Mouse (Mus musculus): ENCODE data around the gene Rad23b.

Gene Rad23b

DNA sequence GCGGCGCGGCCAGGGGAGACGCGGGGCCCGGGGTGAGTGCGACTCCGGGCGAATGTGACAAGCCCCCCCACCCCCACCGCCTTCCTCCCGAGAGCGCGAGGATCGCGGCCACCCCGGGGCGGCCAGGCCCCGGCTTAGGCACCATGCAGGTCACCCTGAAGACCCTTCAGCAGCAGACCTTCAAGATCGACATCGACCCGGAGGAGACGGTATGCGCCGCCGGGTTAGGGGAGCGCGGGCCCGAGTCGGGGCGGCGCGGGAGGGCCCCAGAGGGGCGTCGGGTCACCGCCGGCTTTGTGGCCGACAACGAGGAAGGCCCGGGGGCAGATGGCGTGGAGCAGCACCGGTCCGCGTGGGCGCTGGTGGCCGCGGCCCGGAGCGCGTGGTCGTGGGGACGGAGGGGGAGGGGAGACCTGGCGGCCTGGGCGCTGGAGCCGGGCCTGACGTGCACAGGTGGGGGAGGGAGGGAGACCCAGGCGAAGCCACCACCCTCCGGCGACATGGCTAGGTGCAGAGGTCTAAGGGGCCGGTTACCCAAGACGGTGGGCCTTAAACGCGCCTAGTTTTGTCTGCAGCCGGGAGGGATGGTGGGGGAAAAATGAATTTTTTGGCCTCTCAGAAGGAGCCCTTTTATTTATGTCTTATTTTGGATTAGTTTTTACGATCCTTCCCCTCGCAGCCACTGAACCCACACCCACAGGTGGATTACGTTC is 532 bp downstream of the Rad23b start:
- TF ChIP-seq CTCF (conservative IDR thresholded peaks at IDR 0.05; ENCODE audit: low read length) (no peak), POU5F1 (IDR thresholded peaks at IDR 0.05; ENCODE audit: borderline replicate concordance, low read length) (no peak), NANOG (IDR thresholded peaks at IDR 0.05; ENCODE audit: borderline replicate concordance, low read length) (no peak)
- H3K4me1 ChIP-seq (replicated peaks; ENCODE audit: low read depth, low read length): peaks cover 68% of the 10 kb centered on the region
- H3K36me3 ChIP-seq (ENCODE audit: insufficient read depth, low read length): peaks cover 27% of the 10 kb centered on the region
- no peaks in the 10 kb centered on the region for H3K27me3 ChIP-seq (ENCODE audit: insufficient read depth, low read length)
- peak overlapping the region; percentile 98 for H3K4me3 ChIP-seq (replicated peaks; ENCODE audit: low read length)
- H3K9me3 ChIP-seq (ENCODE audit: low read length): no peaks in the 10 kb centered on the region

- Histone ChIP-seq H3K9me3 (ENCODE audit: low read length) (no peaks in the 10 kb centered on the region), H3K4me3 (replicated peaks; ENCODE audit: low read length) (peak overlapping the region; percentile 98), H3K36me3 (ENCODE audit: insufficient read depth, low read length) (peaks cover 32% of the 10 kb centered on the region), H3K4me1 (replicated peaks; ENCODE audit: low read depth, low read length) (peaks cover 69% of the 10 kb centered on the region), H3K27me3 (ENCODE audit: insufficient read depth, low read length) (no peaks in the 10 kb centered on the region)
- no peak for TF ChIP-seq NANOG (IDR thresholded peaks at IDR 0.05; ENCODE audit: borderline replicate concordance, low read length)
- no peak for TF ChIP-seq CTCF (conservative IDR thresholded peaks at IDR 0.05; ENCODE audit: low read length)
- no peak for TF ChIP-seq POU5F1 (IDR thresholded peaks at IDR 0.05; ENCODE audit: borderline replicate concordance, low read length)
Observed at GRCm38 (mm10) chr4:55351037-55351436, 1.2 kb downstream of the Rad23b start.

DNA sequence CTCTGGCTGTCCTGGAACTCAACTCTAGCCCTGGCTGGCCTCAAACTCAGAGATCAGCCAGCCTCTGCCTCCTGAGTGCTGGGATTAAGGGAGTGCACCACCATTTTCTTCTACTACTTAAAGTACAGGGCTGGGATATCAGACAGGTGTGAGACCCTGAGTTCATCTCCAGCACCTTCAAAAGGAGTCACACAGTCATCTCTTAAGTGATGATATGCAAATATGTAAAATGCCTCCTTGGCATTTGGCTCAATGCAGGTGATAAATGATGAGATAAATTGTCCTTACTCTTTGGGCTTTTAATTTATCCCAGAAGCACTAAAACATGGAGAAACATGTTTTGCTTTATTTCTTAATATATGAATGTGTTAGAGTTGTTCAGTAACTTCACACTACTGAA is 2.0 kb downstream of the Rad23b start:
- no peaks in the 10 kb centered on the region for H3K27me3 ChIP-seq (ENCODE audit: insufficient read depth, low read length)
- peaks cover 72% of the 10 kb centered on the region for H3K4me1 ChIP-seq (replicated peaks; ENCODE audit: low read depth, low read length)
- TF ChIP-seq POU5F1 (IDR thresholded peaks at IDR 0.05; ENCODE audit: borderline replicate concordance, low read length) (no peak), NANOG (IDR thresholded peaks at IDR 0.05; ENCODE audit: borderline replicate concordance, low read length) (no peak), CTCF (conservative IDR thresholded peaks at IDR 0.05; ENCODE audit: low read length) (no peak)
- peaks cover 40% of the 10 kb centered on the region for H3K36me3 ChIP-seq (ENCODE audit: insufficient read depth, low read length)
- H3K4me3 ChIP-seq (replicated peaks; ENCODE audit: low read length): peak overlapping the region; percentile 98; the same call in 1 of the 2 replicates
- no peaks in the 10 kb centered on the region for H3K9me3 ChIP-seq (ENCODE audit: low read length)

- H3K4me1 ChIP-seq (replicated peaks; ENCODE audit: low read depth, low read length): peaks cover 74% of the 10 kb centered on the region
- peaks cover 57% of the 10 kb centered on the region for H3K36me3 ChIP-seq (ENCODE audit: insufficient read depth, low read length)
- H3K27me3 ChIP-seq (ENCODE audit: insufficient read depth, low read length): no peaks in the 10 kb centered on the region
- H3K9me3 ChIP-seq (ENCODE audit: low read length): no peaks in the 10 kb centered on the region
- TF ChIP-seq NANOG (IDR thresholded peaks at IDR 0.05; ENCODE audit: borderline replicate concordance, low read length) (no peak), CTCF (conservative IDR thresholded peaks at IDR 0.05; ENCODE audit: low read length) (no peak), POU5F1 (IDR thresholded peaks at IDR 0.05; ENCODE audit: borderline replicate concordance, low read length) (no peak)
- H3K4me3 ChIP-seq (replicated peaks; ENCODE audit: low read length): peak overlapping the region; percentile 20; the same call in 1 of the 2 replicates
Observed at GRCm38 (mm10) chr4:55354038-55354437, 4.2 kb downstream of the Rad23b start.

- TF ChIP-seq POU5F1 (IDR thresholded peaks at IDR 0.05; ENCODE audit: borderline replicate concordance, low read length): no peak
- Histone ChIP-seq H3K4me1 (replicated peaks; ENCODE audit: low read depth, low read length) (peaks cover 91% of the 10 kb centered on the region), H3K36me3 (ENCODE audit: insufficient read depth, low read length) (peaks cover 70% of the 10 kb centered on the region), H3K4me3 (replicated peaks; ENCODE audit: low read length) (0 out of 2 replicates have a peak overlapping the region, but pooled peaks have one; percentile 14), H3K27me3 (ENCODE audit: insufficient read depth, low read length) (no peaks in the 10 kb centered on the region), H3K9me3 (ENCODE audit: low read length) (no peaks in the 10 kb centered on the region)
Observed at GRCm38 (mm10) chr4:55355845-55356244, 6.0 kb downstream of the Rad23b start.

DNA sequence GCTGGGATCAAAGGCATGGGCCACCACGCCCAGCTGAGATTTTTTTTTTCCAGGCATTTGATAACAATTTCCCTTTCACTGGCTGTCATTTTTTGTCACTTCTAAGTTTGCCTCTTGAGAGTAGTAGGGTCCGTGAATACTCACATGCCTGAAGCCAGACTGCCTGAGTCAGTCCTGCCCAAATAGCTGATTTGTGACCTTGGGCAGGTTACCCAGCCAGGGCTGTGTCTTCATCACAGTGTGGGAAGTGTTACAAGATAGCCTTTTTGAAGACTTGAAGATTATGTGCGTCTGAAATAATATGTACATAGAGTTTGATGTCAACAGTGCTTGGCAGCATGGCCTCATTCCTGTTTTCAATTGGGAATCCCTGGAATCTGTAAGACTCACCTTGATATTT is 6.9 kb downstream of the Rad23b start:
- Histone ChIP-seq H3K4me3 (replicated peaks; ENCODE audit: low read length) (no peak overlapping the region), H3K36me3 (ENCODE audit: insufficient read depth, low read length) (peaks cover 70% of the 10 kb centered on the region), H3K9me3 (ENCODE audit: low read length) (no peaks in the 10 kb centered on the region), H3K4me1 (replicated peaks; ENCODE audit: low read depth, low read length) (peaks cover 91% of the 10 kb centered on the region), H3K27me3 (ENCODE audit: insufficient read depth, low read length) (no peaks in the 10 kb centered on the region)
- TF ChIP-seq CTCF (conservative IDR thresholded peaks at IDR 0.05; ENCODE audit: low read length) (no peak), NANOG (IDR thresholded peaks at IDR 0.05; ENCODE audit: borderline replicate concordance, low read length) (no peak), POU5F1 (IDR thresholded peaks at IDR 0.05; ENCODE audit: borderline replicate concordance, low read length) (no peak)

GRCm38 (mm10) chr4:55363866-55364265 is 14.0 kb downstream of the Rad23b start:
- TF ChIP-seq NANOG (IDR thresholded peaks at IDR 0.05; ENCODE audit: borderline replicate concordance, low read length) (no peak), CTCF (conservative IDR thresholded peaks at IDR 0.05; ENCODE audit: low read length) (no peak), POU5F1 (IDR thresholded peaks at IDR 0.05; ENCODE audit: borderline replicate concordance, low read length) (no peak)
- Histone ChIP-seq H3K36me3 (ENCODE audit: insufficient read depth, low read length) (peaks cover 69% of the 10 kb centered on the region), H3K9me3 (ENCODE audit: low read length) (no peaks in the 10 kb centered on the region), H3K27me3 (ENCODE audit: insufficient read depth, low read length) (no peaks in the 10 kb centered on the region), H3K4me3 (replicated peaks; ENCODE audit: low read length) (no peak overlapping the region), H3K4me1 (replicated peaks; ENCODE audit: low read depth, low read length) (peaks cover 72% of the 10 kb centered on the region)

DNA sequence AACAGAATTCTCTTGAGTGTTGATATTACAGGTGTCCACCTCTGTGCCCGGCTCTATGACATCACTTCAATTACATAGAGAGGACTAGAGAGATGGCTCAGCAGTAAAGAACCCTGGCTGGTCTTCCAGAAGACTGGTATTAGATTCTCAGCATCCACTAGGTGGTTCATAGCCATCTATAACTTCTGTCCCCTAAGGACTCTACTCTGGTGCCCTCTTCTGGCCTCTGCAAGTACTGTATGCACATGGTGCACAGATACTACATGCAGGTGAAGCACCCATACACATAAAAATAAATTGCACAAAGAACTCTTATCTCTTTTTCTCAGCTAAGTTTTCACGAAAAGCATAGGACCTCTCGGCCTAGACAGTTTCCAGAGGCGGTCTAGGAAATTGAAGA is 14.5 kb downstream of the Rad23b start:
- TF ChIP-seq CTCF (conservative IDR thresholded peaks at IDR 0.05; ENCODE audit: low read length) (peak; percentile 81), NANOG (IDR thresholded peaks at IDR 0.05; ENCODE audit: borderline replicate concordance, low read length) (no peak)
- H3K9me3 ChIP-seq (ENCODE audit: low read length): no peaks in the 10 kb centered on the region
- H3K4me1 ChIP-seq (replicated peaks; ENCODE audit: low read depth, low read length): peaks cover 68% of the 10 kb centered on the region
- no peak overlapping the region for H3K4me3 ChIP-seq (replicated peaks; ENCODE audit: low read length)
- H3K36me3 ChIP-seq (ENCODE audit: insufficient read depth, low read length): peaks cover 72% of the 10 kb centered on the region
- no peaks in the 10 kb centered on the region for H3K27me3 ChIP-seq (ENCODE audit: insufficient read depth, low read length)

GRCm38 (mm10) chr4:55366014-55366413 is 16.2 kb downstream of the Rad23b start:
- Histone ChIP-seq H3K9me3 (ENCODE audit: low read length) (no peaks in the 10 kb centered on the region), H3K4me3 (replicated peaks; ENCODE audit: low read length) (no peak overlapping the region), H3K36me3 (ENCODE audit: insufficient read depth, low read length) (peaks cover 76% of the 10 kb centered on the region), H3K4me1 (replicated peaks; ENCODE audit: low read depth, low read length) (peaks cover 52% of the 10 kb centered on the region), H3K27me3 (ENCODE audit: insufficient read depth, low read length) (no peaks in the 10 kb centered on the region)
- TF ChIP-seq CTCF (conservative IDR thresholded peaks at IDR 0.05; ENCODE audit: low read length) (no peak), POU5F1 (IDR thresholded peaks at IDR 0.05; ENCODE audit: borderline replicate concordance, low read length) (no peak), NANOG (IDR thresholded peaks at IDR 0.05; ENCODE audit: borderline replicate concordance, low read length) (no peak)
